Mouse (Mus musculus) heart, embryonic 14.5 days (tissue): Measurements from ENCODE around the gene Csad. TPM values are rescaled to one million over a fixed set of nuclear protein-coding genes. Genes with fewer than 3 reads are reported as not detected.

Source experiments
- ATAC-seq: fragments of 200-750 bp; cut with Nextera tagmentation; 2 replicates; pipeline ENCODE4 v1.8.0; 2017; ENCODE audit warnings: low read depth, moderate TSS enrichment; ENCODE audit not compliant: insufficient number of reproducible peaks, insufficient read depth, low FRiP score
- H3K27ac ChIP-seq, 2 experiments: fragments of 200-500 bp in 1 of 2; fragments of 300-500 bp in 1 of 2; sonication (generic) in 1 of 2; replicated peaks in 1 of 2; 2 replicates each; pipeline ENCODE4 v1.5.1; 2012 to 2014; ENCODE audit warnings: low read depth in 2 of 2, low read length in 2 of 2, control low read depth in 1 of 2, mild to moderate bottlenecking in 1 of 2, mixed read lengths in 1 of 2; ENCODE audit not compliant: control insufficient read depth in 1 of 2, insufficient read depth in 1 of 2
- H3K27me3 ChIP-seq: fragments of 300-500 bp; sonication (generic); 2 replicates; pipeline ENCODE4 v1.6.1; 2014; ENCODE audit warnings: mild to moderate bottlenecking, low read length, control low read depth; ENCODE audit not compliant: control insufficient read depth, insufficient read depth
- H3K36me3 ChIP-seq: fragments of 300-500 bp; sonication (generic); 2 replicates; pipeline ENCODE4 v1.6.1; 2014; ENCODE audit warnings: mild to moderate bottlenecking, control low read depth, low read length, mixed read lengths; ENCODE audit not compliant: control insufficient read depth, insufficient read depth
- H3K4me1 ChIP-seq, 2 experiments: fragments of 200-500 bp in 1 of 2; fragments of 300-500 bp in 1 of 2; sonication (generic) in 1 of 2; 2 replicates each; pipeline ENCODE4 v1.6.1; 2012 to 2014; ENCODE audit warnings: low read length in 2 of 2, control low read depth in 1 of 2, mixed read lengths in 1 of 2; ENCODE audit not compliant: control insufficient read depth in 2 of 2, insufficient read depth in 2 of 2
- H3K4me2 ChIP-seq: fragments of 300-500 bp; sonication (generic); 2 replicates; pipeline ENCODE4 v1.6.1; 2014; ENCODE audit warnings: mild to moderate bottlenecking, low read length
- H3K4me3 ChIP-seq, 2 experiments: fragments of 200-500 bp in 1 of 2; fragments of 300-500 bp in 1 of 2; sonication (generic) in 1 of 2; 2 replicates each; pipeline ENCODE4 v1.5.1; 2012 to 2014; ENCODE audit warnings: low read length in 2 of 2, mild to moderate bottlenecking in 2 of 2, control low read depth in 1 of 2, low read depth in 1 of 2, moderate library complexity in 1 of 2; ENCODE audit not compliant: control insufficient read depth in 1 of 2, insufficient read depth in 1 of 2
- H3K9ac ChIP-seq: fragments of 300-500 bp; sonication (generic); 2 replicates; pipeline ENCODE4 v1.6.1; 2014; ENCODE audit warnings: mild to moderate bottlenecking, low read length
- H3K9me3 ChIP-seq: fragments of 300-500 bp; sonication (generic); 2 replicates; pipeline ENCODE4 v1.6.1; 2016; ENCODE audit warnings: low read length, control low read depth; ENCODE audit not compliant: control insufficient read depth
- WGBS: fragments of 180-500 bp; shearing (Covaris S2); extraction: QIAGEN DNeasy Blood & Tissue Kit; methylation state at CpG from one replicate; pipeline ENCODE4 v1.1.7; 2014; 5-methylcytosine and 5-hydroxymethylcytosine counted together
- polyA plus RNA-seq: library from polyadenylated mRNA; unstranded; fragments of >200 nt; fragmentation: Nextera tagmentation; extraction: Ambion mirVana; gene quantifications from 2 replicates; pipeline ENCODE4 v1.2.1, GENCODE M21; 2014

Gene Csad
- polyA plus RNA-seq, 1 experiment from 2014 or later = 36.4 TPM

DNA sequence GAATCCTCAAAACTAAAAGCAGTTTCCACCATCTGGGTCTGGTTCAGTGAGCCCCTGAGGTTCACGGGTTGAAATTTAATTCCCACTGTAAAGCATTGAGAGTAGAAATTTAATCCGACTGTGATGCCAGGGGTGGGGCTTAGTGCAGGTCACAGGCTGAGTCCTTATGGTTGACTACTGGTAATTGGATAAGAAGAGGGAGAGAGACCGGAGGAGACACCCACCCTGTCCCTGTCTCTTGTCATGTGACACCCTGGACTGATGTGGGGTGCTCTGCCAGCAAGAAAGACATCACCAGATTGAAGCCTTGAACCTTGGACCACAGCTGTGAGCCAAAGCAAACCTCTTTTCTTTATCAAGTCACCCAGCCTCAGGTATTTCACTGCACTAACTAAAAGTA lies 21.4 kb downstream of the Csad start:
- WGBS = 79% methylated on average over 3 of the region's 3 CpGs
- no peak overlapping the region for H3K9ac ChIP-seq
- ATAC-seq = no peak
- peaks cover 51% of the 10 kb centered on the region for H3K36me3 ChIP-seq
- no peak overlapping the region for H3K4me3 ChIP-seq
- no peaks in the 10 kb centered on the region for H3K27me3 ChIP-seq
- no peaks in the 10 kb centered on the region for H3K9me3 ChIP-seq
- no peaks in the 10 kb centered on the region for H3K4me1 ChIP-seq
- no peak overlapping the region for H3K27ac ChIP-seq
- H3K4me2 ChIP-seq = no peak overlapping the region

DNA sequence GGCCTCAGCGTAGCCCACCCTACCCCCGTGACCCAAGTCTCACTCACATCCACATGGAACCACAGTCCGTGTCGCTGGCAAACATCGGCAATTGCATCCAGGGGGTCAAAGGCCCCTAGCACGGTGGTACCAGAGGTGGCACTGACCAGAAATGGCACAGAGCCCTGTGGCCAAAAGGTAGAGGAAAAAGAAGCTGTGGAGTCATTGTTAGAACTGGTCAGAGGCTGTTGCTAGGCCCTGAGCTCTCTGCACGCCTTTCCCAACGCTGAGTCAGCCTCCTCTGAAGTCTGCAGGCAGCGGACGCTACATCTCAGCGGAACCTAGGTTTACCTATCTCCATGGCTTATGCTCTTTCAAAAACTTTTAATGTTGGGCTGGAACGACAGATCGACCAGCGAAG lies 24.6 kb downstream of the Csad start:
- WGBS = 88% methylated on average over 14 of the region's 14 CpGs
- Histone ChIP-seq H3K4me3 (no peak overlapping the region), H3K27me3 (no peaks in the 10 kb centered on the region), H3K4me2 (no peak overlapping the region), H3K36me3 (peaks cover 44% of the 10 kb centered on the region), H3K4me1 (no peaks in the 10 kb centered on the region), H3K9me3 (no peaks in the 10 kb centered on the region), H3K9ac (no peak overlapping the region), H3K27ac (no peak overlapping the region)
- ATAC-seq = no peak

DNA sequence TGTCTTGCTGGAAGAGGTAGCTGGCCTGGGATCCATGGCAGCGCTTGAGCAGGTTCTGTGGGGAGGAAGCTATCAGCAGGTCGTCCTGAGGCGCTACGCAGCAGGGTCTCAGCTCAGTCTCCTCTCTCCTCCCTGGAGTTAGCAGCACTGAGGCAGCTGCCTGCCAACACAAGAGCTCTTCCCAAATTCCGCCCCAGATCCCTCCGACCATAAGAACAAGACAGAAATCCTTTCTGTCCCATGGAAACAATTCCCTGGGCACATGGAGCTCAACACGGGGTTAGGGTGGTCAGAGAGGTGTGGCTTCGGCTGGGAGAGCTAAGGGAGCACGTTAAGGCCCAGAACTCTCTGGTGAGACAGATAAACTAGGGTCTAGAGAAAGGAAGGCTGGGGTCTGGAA lies 25.4 kb downstream of the Csad start:
- Histone ChIP-seq H3K9me3 (peaks cover 7% of the 10 kb centered on the region; the same call in 1 of the 2 replicates), H3K9ac (no peak overlapping the region), H3K27ac (no peak overlapping the region), H3K4me2 (no peak overlapping the region), H3K4me1 (no peaks in the 10 kb centered on the region), H3K36me3 (peaks cover 36% of the 10 kb centered on the region; the same call in 1 of the 2 replicates), H3K27me3 (no peaks in the 10 kb centered on the region), H3K4me3 (no peak overlapping the region)
- no peak for ATAC-seq
- WGBS = 72% methylated on average over 9 of the region's 9 CpGs

GRCm38 (mm10) chr15:102178279-102178678 lies 26.2 kb downstream of the Csad start:
- Histone ChIP-seq H3K4me2 (no peak overlapping the region), H3K9ac (no peak overlapping the region), H3K27ac (no peak overlapping the region), H3K9me3 (peaks cover 9% of the 10 kb centered on the region; the same call in 1 of the 2 replicates), H3K4me1 (no peaks in the 10 kb centered on the region), H3K36me3 (peaks cover 28% of the 10 kb centered on the region; the same call in 1 of the 2 replicates), H3K4me3 (no peak overlapping the region), H3K27me3 (no peaks in the 10 kb centered on the region)
- 11% methylated on average over 6 of the region's 6 CpGs for WGBS
- no peak for ATAC-seq

DNA sequence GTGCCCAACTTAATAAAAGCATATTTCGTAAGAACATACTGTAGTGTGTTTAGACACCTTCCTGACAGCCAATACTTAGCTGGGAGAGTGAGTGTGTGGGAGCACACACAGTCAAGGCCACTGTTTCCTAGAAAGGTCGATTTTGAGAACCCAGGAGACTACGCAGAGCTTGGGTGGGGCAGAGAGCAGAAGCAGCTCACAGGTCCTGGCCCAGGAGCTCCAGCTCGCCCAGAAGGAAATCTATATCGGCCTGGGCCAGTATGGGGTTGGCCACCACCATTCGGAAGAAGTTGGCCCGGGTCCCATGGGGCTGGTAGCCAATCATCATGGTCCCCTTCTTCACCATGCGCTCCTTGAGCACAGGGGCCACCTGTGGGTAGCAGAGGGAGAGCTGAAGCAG lies 27.1 kb downstream of the Csad start:
- Histone ChIP-seq H3K9me3 (peaks cover 9% of the 10 kb centered on the region; the same call in 1 of the 2 replicates), H3K9ac (no peak overlapping the region), H3K36me3 (peaks cover 21% of the 10 kb centered on the region; the same call in 1 of the 2 replicates), H3K4me3 (no peak overlapping the region), H3K4me2 (no peak overlapping the region), H3K27ac (no peak overlapping the region), H3K4me1 (no peaks in the 10 kb centered on the region), H3K27me3 (no peaks in the 10 kb centered on the region)
- no peak for ATAC-seq
- WGBS = 77% methylated on average over 8 of the region's 8 CpGs

DNA sequence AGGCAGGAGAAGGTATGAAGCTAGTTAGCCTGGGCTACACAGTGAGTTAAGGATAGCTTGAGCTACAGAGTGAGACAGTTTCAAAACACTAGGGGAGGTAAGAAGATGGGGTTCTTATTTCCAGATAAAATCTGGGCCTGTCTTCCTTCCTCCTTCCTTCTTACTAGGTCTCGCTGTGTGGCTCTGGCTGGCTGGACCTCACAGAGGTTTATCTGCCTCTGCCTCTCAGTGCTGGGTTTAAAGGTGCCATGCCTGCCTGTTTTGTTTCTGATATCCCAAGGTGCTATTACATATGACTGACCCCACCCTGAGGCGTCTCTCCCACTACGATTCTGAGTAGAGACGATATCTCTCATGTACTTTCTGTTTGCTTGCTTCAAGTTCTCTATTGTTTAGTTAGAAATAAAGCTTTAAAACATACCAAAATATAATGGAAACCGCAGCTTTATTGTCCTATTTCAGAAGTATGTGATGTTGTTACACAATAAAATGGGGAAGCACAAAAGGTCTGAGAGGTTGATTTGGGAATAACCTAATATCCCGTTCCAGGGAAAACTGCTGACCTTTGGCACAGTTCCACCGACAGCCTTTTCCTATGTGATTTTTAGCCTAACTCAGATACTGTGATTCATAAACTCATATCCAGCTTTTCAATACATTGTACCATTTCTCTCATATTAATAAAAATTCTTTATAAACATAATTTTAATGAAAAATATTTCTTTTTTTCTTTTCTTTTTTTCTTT lies 27.8 kb downstream of the Csad start:
- no peak overlapping the region for H3K4me2 ChIP-seq
- no peak for ATAC-seq
- 85% methylated on average over 7 of the region's 7 CpGs for WGBS

GRCm38 (mm10) chr15:102175736-102176319 lies 28.7 kb downstream of the Csad start:
- no peak overlapping the region for H3K9ac ChIP-seq
- H3K36me3 ChIP-seq = peaks cover 21% of the 10 kb centered on the region; the same call in 1 of the 2 replicates
- WGBS = 77% methylated on average over 16 of the region's 16 CpGs
- H3K4me2 ChIP-seq = no peak overlapping the region
- no peak overlapping the region for H3K27ac ChIP-seq
- ATAC-seq = no peak
- no peaks in the 10 kb centered on the region for H3K27me3 ChIP-seq
- H3K4me3 ChIP-seq = no peak overlapping the region
- peaks cover 9% of the 10 kb centered on the region; the same call in 1 of the 2 replicates for H3K9me3 ChIP-seq
- no peaks in the 10 kb centered on the region for H3K4me1 ChIP-seq

More for the DNA sequence above, 27.8 kb downstream of the Csad start:
- H3K27me3 ChIP-seq = no peaks in the 10 kb centered on the region
- H3K36me3 ChIP-seq = peaks cover 21% of the 10 kb centered on the region; the same call in 1 of the 2 replicates
- peaks cover 9% of the 10 kb centered on the region; the same call in 1 of the 2 replicates for H3K9me3 ChIP-seq
- no peak overlapping the region for H3K4me3 ChIP-seq
- H3K4me1 ChIP-seq = no peaks in the 10 kb centered on the region
- no peak overlapping the region for H3K27ac ChIP-seq
- H3K9ac ChIP-seq = no peak overlapping the region
